Mouse (Mus musculus) heart, adult 18-20 months (tissue): ENCODE results near the gene Olfr1271. TPM values are rescaled to one million over a fixed set of nuclear protein-coding genes. Genes with fewer than 3 reads are reported as not detected.
"Not testable (repeated sequence)": the region's sequence is repeated elsewhere in the genome, so short reads cannot be mapped to it uniquely, and the experiment has no call there.

Experiments
- DNase-seq, 2 experiments: peaks; one replicate each; pipeline ENCODE4 v3.0.0; 2021 to 2022; ENCODE audit warnings: mixed read lengths in 1 of 2
- long read RNA-seq, 2 experiments: library from polyadenylated mRNA; stranded (forward); transcript quantifications; one replicate each; pipeline ENCODE4 v2.0.0; 2021
- total RNA-seq, 2 experiments: library from RNA; stranded (reverse); gene quantifications; 2 replicates each; pipeline ENCODE4 v1.2.3; 2021

The Olfr1271 gene
- total RNA-seq: not detected
- long read RNA-seq, experiment 1: 0 reads
- long read RNA-seq, experiment 2: 0 reads

DNA sequence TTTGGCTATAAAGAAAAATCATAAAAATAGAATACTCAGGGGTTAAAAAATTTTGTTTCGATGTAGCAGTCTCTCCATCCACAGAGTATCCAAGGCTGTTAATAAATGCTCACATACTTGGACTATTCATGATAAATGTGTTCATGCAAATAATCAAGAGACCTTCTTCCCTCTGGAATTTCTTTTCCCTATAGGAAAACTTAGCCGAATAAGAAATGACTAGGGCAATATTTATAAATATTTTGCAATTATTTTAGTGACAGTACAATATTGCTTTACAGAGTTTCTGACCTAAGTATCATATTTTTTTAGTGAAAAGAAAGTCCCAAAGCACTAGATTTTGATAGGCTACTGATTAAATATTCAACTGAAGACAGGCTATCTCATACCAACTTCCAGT lies at the start of gene Olfr1271:
Olfr1271 (minus strand) TSS at position 101 of the 400 bp plus-strand sequence.
- no peak for DNase-seq

GRCm38 (mm10) chr2:90292741-90293140 lies 21.9 kb upstream of the Olfr1271 start, which contains the start of gene Olfr1272:
Olfr1272 (minus strand) TSS chr2:90292841.
- DNase-seq: no peak

DNA sequence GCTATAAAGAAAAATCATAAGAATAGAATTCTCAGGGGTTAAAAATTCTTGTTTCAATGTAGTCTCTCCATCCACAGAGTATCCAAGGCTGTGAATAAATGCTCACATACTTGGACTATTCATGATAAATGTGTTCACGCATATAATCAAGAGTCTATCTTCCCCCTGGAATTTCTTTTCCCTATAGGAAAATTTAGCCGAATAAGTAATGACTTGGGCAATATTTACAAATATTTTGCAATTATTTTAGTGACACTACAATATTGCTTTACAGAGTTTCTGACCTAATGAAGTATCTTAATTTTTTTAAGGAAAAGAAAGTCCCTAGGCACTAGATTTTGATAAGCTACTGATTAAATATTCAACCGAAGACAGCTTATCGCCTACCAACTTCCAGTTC lies 13.3 kb downstream of the Olfr1271 start, which contains the start of gene Olfr142:
Olfr142 (minus strand) TSS at position 101 of the 400 bp plus-strand sequence.
- no peak for DNase-seq

DNA sequence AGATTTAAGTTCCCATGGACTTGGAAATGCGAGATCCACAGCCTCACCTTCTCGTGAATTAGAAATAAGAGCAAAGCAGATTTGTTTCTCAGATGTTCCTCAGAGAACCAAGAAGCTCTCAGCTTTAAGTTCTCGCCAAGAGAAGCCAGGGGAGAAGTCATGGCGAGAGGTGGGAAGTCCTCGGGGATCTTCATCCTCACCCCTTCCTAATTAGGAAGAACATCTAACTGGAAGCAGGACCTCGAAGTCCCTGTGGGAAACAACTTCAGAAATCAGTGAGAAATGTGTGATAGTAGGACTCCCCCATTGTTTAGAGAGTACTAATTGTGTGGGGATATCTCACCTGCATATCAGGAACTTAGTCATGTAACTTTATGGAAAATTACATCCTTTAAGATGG lies 46.4 kb downstream of the Olfr1271 start, which contains the start of gene Olfr1506:
Olfr1506 (minus strand) TSS at position 101 of the 400 bp plus-strand sequence.
- not testable (repeated sequence) for DNase-seq

Other genes starting within 250 kb of the Olfr1271 start
- not detected for gene Olfr1264, start 245.5 kb downstream of the Olfr1271 start, total RNA-seq
- not detected for gene Olfr1265, start 235.7 kb downstream of the Olfr1271 start, total RNA-seq
- not detected for gene Olfr140, start 207.4 kb downstream of the Olfr1271 start, total RNA-seq
- gene Olfr1269, start 149.6 kb downstream of the Olfr1271 start, total RNA-seq: not detected
- gene Olfr32, start 128.7 kb downstream of the Olfr1271 start, total RNA-seq: not detected
- gene Olfr1270, start 117.9 kb downstream of the Olfr1271 start, total RNA-seq: not detected
- gene Olfr1506, start 46.5 kb downstream of the Olfr1271 start, total RNA-seq: not detected
- gene Olfr142, start 13.4 kb downstream of the Olfr1271 start, total RNA-seq: not detected
- gene Olfr1272, start 21.8 kb upstream of the Olfr1271 start, total RNA-seq: not detected
- under 1 TPM in 1 of 2 experiments, not detected in 1; 0.15 TPM for gene Gm13769, start 51.2 kb upstream of the Olfr1271 start, total RNA-seq
- not detected for gene Olfr1274-ps, start 127.7 kb upstream of the Olfr1271 start, total RNA-seq